Comparison of ENCODE assay signal across 31 mouse cellular contexts in genomic region chr17:73663237-73663636, GRCm38 (mm10). TPM values are rescaled to one million over a fixed set of nuclear protein-coding genes. Genes with fewer than 3 reads are reported as not detected.
"Had no signal": no experiment of that assay in that cellular context is flagged by ENCODE, and none has a peak within 500 bp of the region (broad histone marks: within the 10 kb centered on the region; RNA-seq: fewer than 3 reads in every experiment).

No protein-coding gene starts in this region.

- H3K9ac ChIP-seq: heart, embryonic 13.5 days; heart, embryonic 15.5 days; hindbrain, embryonic 12.5 days; hindbrain, embryonic 15.5 days; kidney, embryonic 15.5 days; limb, embryonic 13.5 days; limb, embryonic 15.5 days; liver, embryonic 12.5 days; liver, embryonic 14.5 days had no signal

- DNase-seq: gastrocnemius, adult 2 months; gastrocnemius, postnatal 14 days; gastrocnemius, postnatal 36 days; heart, adult 11 months; heart, adult 2 months; heart, postnatal 14 days; heart, postnatal 36 days; kidney, adult 11 months; kidney, adult 2 months; kidney, adult 9 months; kidney, postnatal 14 days; kidney, postnatal 36 days; layer of hippocampus, adult 9-11 months; layer of hippocampus, postnatal 36 days; left cerebral cortex, postnatal 4 days had no signal

- ATAC-seq: hindbrain, postnatal 0 days; inflammation-experienced regulatory T-cells, adult 6 months; intestine, embryonic 16.5 days; liver, embryonic 12.5 days had no signal

- H3K36me3 ChIP-seq: heart, embryonic 13.5 days; heart, embryonic 15.5 days; hindbrain, embryonic 10.5 days; hindbrain, embryonic 12.5 days; hindbrain, embryonic 15.5 days; kidney, embryonic 15.5 days; limb, embryonic 13.5 days; limb, embryonic 15.5 days; liver, embryonic 12.5 days had no signal

- H3K27ac ChIP-seq: gastrocnemius, adult 2 months; heart, adult 2 months; heart, embryonic 13.5 days; heart, embryonic 15.5 days; hindbrain, embryonic 10.5 days; hindbrain, embryonic 12.5 days; hindbrain, embryonic 15.5 days; hindbrain, postnatal 0 days; kidney, embryonic 15.5 days; kidney, postnatal 0 days; limb, embryonic 13.5 days; limb, embryonic 15.5 days; liver, embryonic 12.5 days; liver, embryonic 14.5 days had no signal

- H3K9me3 ChIP-seq: heart, embryonic 13.5 days; heart, embryonic 15.5 days; hindbrain, embryonic 10.5 days; hindbrain, embryonic 12.5 days; hindbrain, embryonic 15.5 days; kidney, embryonic 15.5 days; limb, embryonic 13.5 days; limb, embryonic 15.5 days; liver, embryonic 12.5 days had no signal

- H3K4me1 ChIP-seq: heart, embryonic 15.5 days; hindbrain, embryonic 12.5 days; kidney, embryonic 15.5 days; limb, embryonic 13.5 days; limb, embryonic 15.5 days; liver, embryonic 12.5 days had no signal

- H3K4me2 ChIP-seq: heart, embryonic 11.5 days; heart, embryonic 13.5 days; heart, embryonic 15.5 days; hindbrain, embryonic 12.5 days; hindbrain, embryonic 15.5 days; kidney, embryonic 15.5 days; limb, embryonic 13.5 days; limb, embryonic 15.5 days; liver, embryonic 12.5 days had no signal

- H3K27me3 ChIP-seq: heart, embryonic 13.5 days; heart, embryonic 15.5 days; hindbrain, embryonic 12.5 days; hindbrain, embryonic 15.5 days; kidney, embryonic 15.5 days; limb, embryonic 13.5 days; limb, embryonic 15.5 days had no signal

- H3K4me3 ChIP-seq: gastrocnemius, adult 2 months; heart, adult 2 months; heart, embryonic 13.5 days; heart, embryonic 15.5 days; hindbrain, embryonic 10.5 days; hindbrain, embryonic 12.5 days; hindbrain, embryonic 15.5 days; kidney, embryonic 15.5 days; limb, embryonic 13.5 days; limb, embryonic 15.5 days; liver, embryonic 12.5 days had no signal

RNA-seq across cellular contexts. Expression of gene Galnt14, which starts 47.0 kb away (rescaled TPM):
- total RNA-seq: gastrocnemius, adult 2 months; gastrocnemius, postnatal 36 days; heart, adult 2 months; heart, postnatal 14 days; heart, postnatal 36 days had no signal
- polyA plus RNA-seq: liver, embryonic 16.5 days had no signal
